Mouse (Mus musculus): ENCODE measurements around the gene Cyp27b1.

- TF ChIP-seq CTCF (conservative IDR thresholded peaks at IDR 0.05; ENCODE audit: low read length) (no peak), NANOG (IDR thresholded peaks at IDR 0.05; ENCODE audit: borderline replicate concordance, low read length) (no peak), POU5F1 (IDR thresholded peaks at IDR 0.05; ENCODE audit: borderline replicate concordance, low read length) (no peak)
Observed at GRCm38 (mm10) chr10:127036273-127036672, 11.8 kb upstream of the Cyp27b1 start.

All from E14TG2a.4 (cell line).